In genomic region chr6:83135571-83136161, GRCm38 (mm10) we compare ENCODE assay signal across 8 mouse cellular contexts. TPM values are rescaled to one million over a fixed set of nuclear protein-coding genes. Genes with fewer than 3 reads are reported as not detected.
DNase-seq lines count a peak whose midpoint lies in the region; ATAC-seq and TF ChIP-seq lines count a peak whose summit lies in the region.

No protein-coding gene starts in this region.

- H3K9me3 ChIP-seq in stomach, embryonic 16.5 days (replicated peaks; ENCODE audit: control insufficient read depth, low read length) = no peaks in the 10 kb centered on the region

- no peaks in the 10 kb centered on the region for H3K36me3 ChIP-seq in kidney, adult 2 months (ENCODE audit: control insufficient read depth, insufficient read depth, low read length)
- no peaks in the 10 kb centered on the region for H3K36me3 ChIP-seq in stomach, embryonic 16.5 days (ENCODE audit: control insufficient read depth, insufficient read depth, low read length)

- peak overlapping the region; percentile 88 for H3K4me3 ChIP-seq in kidney, adult 2 months (ENCODE audit: insufficient read depth, low read depth, low read length)
- H3K4me3 ChIP-seq in lung, adult 2 months (replicated peaks; ENCODE audit: extremely low read depth, low read depth, low read length) = peak overlapping the region; percentile 62
- H3K4me3 ChIP-seq in stomach, embryonic 16.5 days (replicated peaks; ENCODE audit: low read length) = peak overlapping the region; percentile 54

- H3K27ac ChIP-seq in kidney, adult 2 months (ENCODE audit: insufficient read depth, low read depth, low read length) = peak overlapping the region; percentile 99
- peak overlapping the region; percentile 99 for H3K27ac ChIP-seq in stomach, embryonic 16.5 days (ENCODE audit: low read length)

- WGBS in kidney, adult 2 months = 5% methylated on average over 37 of the region's 37 CpGs
- WGBS in lung, adult 2 months = 10% methylated on average over 37 of the region's 37 CpGs
- 4% methylated on average over 37 of the region's 37 CpGs for WGBS in stomach, embryonic 16.5 days

- H3K27me3 ChIP-seq in kidney, adult 2 months (replicated peaks; ENCODE audit: control insufficient read depth, insufficient read depth, low read length) = no peaks in the 10 kb centered on the region
- no peaks in the 10 kb centered on the region for H3K27me3 ChIP-seq in stomach, embryonic 16.5 days (ENCODE audit: control insufficient read depth, insufficient read depth, low read length)

- intact Hi-C loops in gastrocnemius, postnatal 36 days (cut with DNase I) = no loop called here

- ATAC-seq in stomach, embryonic 16.5 days (ENCODE audit: insufficient read depth, low FRiP score) = peak; percentile 4; the same call in 1 of the 2 replicates
- ATAC-seq in monocyte, adult 5-6 weeks (replicated peaks; ENCODE audit: insufficient number of reproducible peaks, low FRiP score, low TSS enrichment, poor library complexity, severe bottlenecking) = no peak

- peak overlapping the region; percentile 85 for H3K9ac ChIP-seq in stomach, embryonic 16.5 days (ENCODE audit: low read length)

- DNase-seq in thymus, postnatal 4 days = peak; percentile 50
- DNase-seq in thymus, postnatal 25 days = no peak
- peak; percentile 42 to 56 for DNase-seq in gastrocnemius, postnatal 36 days
- peak; percentile 83 for DNase-seq in kidney, adult 2 months
- peak; percentile 72 for DNase-seq in lung, adult 2 months
- DNase-seq in cerebellum, postnatal 4 days (ENCODE audit: low spot score in 2 of 2) = no peak

- no peak for TF ChIP-seq CTCF in kidney, adult 2 months (conservative IDR thresholded peaks at IDR 0.05; ENCODE audit: insufficient read depth, insufficient read length, low read depth, low read length)
- TF ChIP-seq CTCF in lung, adult 2 months (IDR thresholded peaks at IDR 0.05; ENCODE audit: insufficient read depth, low read length) = no peak

- no peak for TF ChIP-seq POLR2A in kidney, adult 2 months (IDR thresholded peaks at IDR 0.05; ENCODE audit: low read depth, low read length)
- peak; percentile 67; the same call in 1 of the 2 replicates for TF ChIP-seq POLR2A in lung, adult 2 months (IDR thresholded peaks at IDR 0.05; ENCODE audit: borderline replicate concordance, extremely low read depth, low read depth, low read length)

- peaks cover 24% of the 10 kb centered on the region for H3K4me1 ChIP-seq in kidney, adult 2 months (ENCODE audit: control insufficient read depth, insufficient read depth, low read length)
- H3K4me1 ChIP-seq in lung, adult 2 months (ENCODE audit: control insufficient read depth, insufficient read depth, low read length) = peaks cover 9% of the 10 kb centered on the region
- peaks cover 35% of the 10 kb centered on the region for H3K4me1 ChIP-seq in stomach, embryonic 16.5 days (ENCODE audit: control insufficient read depth, insufficient read depth, low read length)

- peak overlapping the region; percentile 66 for H3K4me2 ChIP-seq in stomach, embryonic 16.5 days (ENCODE audit: low read depth, low read length)

RNA-seq across cellular contexts. Expression of gene Rtkn, which starts 0.4 kb away (rescaled TPM):
- total RNA-seq in gastrocnemius, postnatal 36 days (2021) = 10 to 100 TPM; 11.3 to 13.8 TPM
- 73.6 and 96.1 TPM in 2 replicates for polyA plus RNA-seq in kidney, adult 2 months (2012; rRNA removed)
- polyA plus RNA-seq in lung, adult 2 months (2012; rRNA removed) = 110 and 116 TPM in 2 replicates
- polyA plus RNA-seq in stomach, embryonic 16.5 days (2015; fragmentation: Nextera tagmentation; extraction: Ambion mirVana) = 39.7 and 42.8 TPM in 2 replicates
- total RNA-seq in monocyte, adult 5-6 weeks (2017) = 0.96 to 2.7 TPM (median 1.0 TPM) in 3 replicates

RNA-seq across cellular contexts. Expression of gene Ino80b, which starts 10.4 kb away (rescaled TPM):
- 10 to 100 TPM; 14.3 to 14.5 TPM for total RNA-seq in gastrocnemius, postnatal 36 days (2021)
- 19.0 and 29.8 TPM in 2 replicates for polyA plus RNA-seq in kidney, adult 2 months (2012; rRNA removed)
- polyA plus RNA-seq in lung, adult 2 months (2012; rRNA removed) = 37.0 and 63.4 TPM in 2 replicates
- 7.9 and 8.4 TPM in 2 replicates for polyA plus RNA-seq in stomach, embryonic 16.5 days (2015; fragmentation: Nextera tagmentation; extraction: Ambion mirVana)
- total RNA-seq in monocyte, adult 5-6 weeks (2017) = 25.0 to 53.9 TPM (median 41.3 TPM) in 3 replicates

RNA-seq across cellular contexts. Expression of gene Wbp1, which starts 14.3 kb away (rescaled TPM):
- 10 to 100 TPM; 35.4 to 35.8 TPM for total RNA-seq in gastrocnemius, postnatal 36 days (2021)
- 203 and 259 TPM in 2 replicates for polyA plus RNA-seq in kidney, adult 2 months (2012; rRNA removed)
- 174 and 211 TPM in 2 replicates for polyA plus RNA-seq in lung, adult 2 months (2012; rRNA removed)
- polyA plus RNA-seq in stomach, embryonic 16.5 days (2015; fragmentation: Nextera tagmentation; extraction: Ambion mirVana) = 87.9 and 93.8 TPM in 2 replicates
- total RNA-seq in monocyte, adult 5-6 weeks (2017) = 45.0 to 60.1 TPM (median 53.4 TPM) in 3 replicates

RNA-seq across cellular contexts. Expression of gene Mogs, which starts 20.4 kb away (rescaled TPM):
- total RNA-seq in gastrocnemius, postnatal 36 days (2021) = 1 to 10 TPM; 4.4 to 4.5 TPM
- 35.5 and 42.3 TPM in 2 replicates for polyA plus RNA-seq in kidney, adult 2 months (2012; rRNA removed)
- polyA plus RNA-seq in lung, adult 2 months (2012; rRNA removed) = 40.6 and 44.1 TPM in 2 replicates
- 8.3 TPM in 2 replicates for polyA plus RNA-seq in stomach, embryonic 16.5 days (2015; fragmentation: Nextera tagmentation; extraction: Ambion mirVana)
- 24.8 to 42.1 TPM (median 28.8 TPM) in 3 replicates for total RNA-seq in monocyte, adult 5-6 weeks (2017)

RNA-seq across cellular contexts. Expression of gene Wdr54, which starts 20.5 kb away (rescaled TPM):
- total RNA-seq in gastrocnemius, postnatal 36 days (2021) = 1 to 10 TPM in 1 of 2 experiments, under 1 TPM in 1; 0.92 to 1.3 TPM
- polyA plus RNA-seq in kidney, adult 2 months (2012; rRNA removed) = 4.4 and 4.7 TPM in 2 replicates
- 5.3 and 6.9 TPM in 2 replicates for polyA plus RNA-seq in lung, adult 2 months (2012; rRNA removed)
- polyA plus RNA-seq in stomach, embryonic 16.5 days (2015; fragmentation: Nextera tagmentation; extraction: Ambion mirVana) = 4.1 and 5.0 TPM in 2 replicates
- total RNA-seq in monocyte, adult 5-6 weeks (2017) = 0.11 to 0.29 TPM in 2 of 3 replicates, not detected in the other

Comparison
In these comparisons a context has a peak if more than half of its experiments do, and no peak if none do; other contexts are left out.
1. DNase-seq: peak in thymus, postnatal 4 days (single experiment), gastrocnemius, postnatal 36 days (2 of 2), kidney, adult 2 months (single experiment) and lung, adult 2 months (single experiment); none in thymus, postnatal 25 days (single experiment) and cerebellum, postnatal 4 days (0 of 2).
2. Peak in every context shown above with its lines, with median percentiles within 50 percentile points of each other: H3K4me3 ChIP-seq.